Mouse (Mus musculus) stomach, postnatal 0 days (tissue): ENCODE data around the gene Hmgcs2. TPM values are rescaled to one million over a fixed set of nuclear protein-coding genes. Genes with fewer than 3 reads are reported as not detected.

Source experiments
- ATAC-seq: fragments of 200-750 bp; cut with Nextera tagmentation; 2 replicates; pipeline ENCODE4 v1.8.0; 2017; ENCODE audit not compliant: low FRiP score, low TSS enrichment
- DNase-seq: peaks from one replicate; pipeline ENCODE4 v3.0.0-alpha.2; 2016; ENCODE audit warnings: low spot score
- H3K27ac ChIP-seq: fragments of 300-500 bp; sonication (generic); replicated peaks from 2 replicates; pipeline ENCODE4 v1.5.1; 2014; ENCODE audit warnings: mild to moderate bottlenecking, control low read depth
- H3K27me3 ChIP-seq: fragments of 300-500 bp; sonication (generic); 2 replicates; pipeline ENCODE4 v1.6.1; 2014; ENCODE audit warnings: low read length; ENCODE audit not compliant: control insufficient read depth, insufficient read depth
- H3K36me3 ChIP-seq: fragments of 300-500 bp; sonication (generic); 2 replicates; pipeline ENCODE4 v1.6.1; 2014; ENCODE audit warnings: low read length, mixed read lengths; ENCODE audit not compliant: control insufficient read depth, insufficient read depth
- H3K4me1 ChIP-seq: fragments of 300-500 bp; sonication (generic); replicated peaks from 2 replicates; pipeline ENCODE4 v1.6.1; 2014; ENCODE audit warnings: antibody characterized with exemption; ENCODE audit not compliant: control insufficient read depth, insufficient read depth
- H3K4me2 ChIP-seq: fragments of 300-500 bp; sonication (generic); replicated peaks from 2 replicates; pipeline ENCODE4 v1.6.1; 2014; ENCODE audit warnings: low read depth, mild to moderate bottlenecking, control low read depth, moderate library complexity
- H3K4me3 ChIP-seq: fragments of 300-500 bp; sonication (generic); 2 replicates; pipeline ENCODE4 v1.5.1; 2014; ENCODE audit warnings: low read depth, low read length, control low read depth
- H3K9ac ChIP-seq: fragments of 300-500 bp; sonication (generic); 2 replicates; pipeline ENCODE4 v1.6.1; 2014; ENCODE audit warnings: mild to moderate bottlenecking, low read length, control low read depth, mixed read lengths
- H3K9me3 ChIP-seq: fragments of 300-500 bp; sonication (generic); 2 replicates; pipeline ENCODE4 v1.6.1; 2016; ENCODE audit warnings: low read length; ENCODE audit not compliant: control insufficient read depth
- CTCF ChIP-seq: IDR thresholded peaks from 2 replicates; pipeline ENCODE4 v1.5.1; 2016; ENCODE audit warnings: antibody characterized with exemption, low read depth, mild to moderate bottlenecking, moderate library complexity
- EP300 ChIP-seq: optimal IDR thresholded peaks from 2 replicates; pipeline ENCODE3; 2016; ENCODE audit warnings: antibody characterized with exemption
- WGBS: fragments of 180-500 bp; shearing (Covaris S2); extraction: QIAGEN DNeasy Blood & Tissue Kit; methylation state at CpG from one replicate; pipeline ENCODE4 v1.1.7; 2014; 5-methylcytosine and 5-hydroxymethylcytosine counted together
- polyA plus RNA-seq: library from polyadenylated mRNA; unstranded; fragments of >200 nt; fragmentation: Nextera tagmentation; extraction: Ambion mirVana; gene quantifications from 2 replicates; pipeline ENCODE4 v1.2.1, GENCODE M21; 2015

Hmgcs2 gene
- polyA plus RNA-seq, 1 experiment from 2014 or later: 337 TPM

DNA sequence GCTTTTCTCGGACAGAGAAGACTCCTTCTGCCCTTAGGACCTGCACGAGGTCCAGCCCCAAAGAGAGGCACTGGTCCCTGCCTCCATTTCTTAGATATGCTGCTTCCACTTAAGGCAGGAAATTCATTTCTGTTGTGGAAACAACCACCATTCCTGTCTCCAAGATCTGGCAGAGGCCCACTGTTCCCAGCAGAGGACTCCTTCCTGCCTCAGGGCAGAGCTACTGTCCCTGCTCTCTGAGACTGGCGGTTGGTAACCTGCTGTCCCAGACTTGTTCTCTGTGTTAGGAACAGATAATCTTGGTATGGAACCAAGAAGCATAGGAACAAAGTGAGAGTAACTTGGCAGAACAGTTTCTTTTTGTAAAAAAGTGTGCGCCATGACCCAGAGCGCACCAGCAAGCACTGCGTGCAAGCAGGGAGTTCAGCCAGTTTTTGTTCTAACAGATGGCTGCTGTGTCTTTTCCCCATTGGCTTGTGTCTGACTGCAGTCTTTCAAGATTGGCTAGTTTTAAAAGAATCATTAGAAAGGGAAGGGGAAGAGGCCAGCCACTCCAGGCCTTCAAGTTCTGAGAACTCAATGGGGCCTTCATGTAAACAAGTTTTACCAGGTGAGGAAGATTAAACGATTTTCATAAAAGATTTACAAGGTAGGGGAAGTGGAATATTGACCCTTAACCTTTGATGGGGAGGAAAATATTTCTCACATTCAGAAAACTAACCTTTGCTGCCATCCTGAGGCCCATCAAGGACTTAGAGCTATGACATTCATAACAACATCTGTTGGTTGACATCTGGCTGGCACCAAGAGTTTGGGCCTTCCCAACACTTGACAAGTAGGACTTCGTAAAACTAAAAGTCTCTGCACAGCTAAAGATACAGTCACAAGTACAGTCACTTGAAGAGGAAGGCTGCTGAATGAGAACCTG, 25.3 kb upstream of the Hmgcs2 start:
- no peaks in the 10 kb centered on the region for H3K9me3 ChIP-seq
- 73% methylated on average over 8 of the region's 8 CpGs for WGBS
- H3K4me3 ChIP-seq: no peak overlapping the region
- 0 out of 2 replicates have a peak, but pooled peaks have one; percentile 36 for ATAC-seq
- TF ChIP-seq EP300 (no peak), CTCF (peak; percentile 30)
- peaks cover 6% of the 10 kb centered on the region; the same call in 1 of the 2 replicates for H3K4me1 ChIP-seq
- H3K27ac ChIP-seq: peak overlapping the region; percentile 70; the same call in 1 of the 2 replicates
- no peak for DNase-seq
- H3K36me3 ChIP-seq: no peaks in the 10 kb centered on the region
- H3K9ac ChIP-seq: no peak overlapping the region
- H3K27me3 ChIP-seq: no peaks in the 10 kb centered on the region
- no peak overlapping the region for H3K4me2 ChIP-seq

DNA sequence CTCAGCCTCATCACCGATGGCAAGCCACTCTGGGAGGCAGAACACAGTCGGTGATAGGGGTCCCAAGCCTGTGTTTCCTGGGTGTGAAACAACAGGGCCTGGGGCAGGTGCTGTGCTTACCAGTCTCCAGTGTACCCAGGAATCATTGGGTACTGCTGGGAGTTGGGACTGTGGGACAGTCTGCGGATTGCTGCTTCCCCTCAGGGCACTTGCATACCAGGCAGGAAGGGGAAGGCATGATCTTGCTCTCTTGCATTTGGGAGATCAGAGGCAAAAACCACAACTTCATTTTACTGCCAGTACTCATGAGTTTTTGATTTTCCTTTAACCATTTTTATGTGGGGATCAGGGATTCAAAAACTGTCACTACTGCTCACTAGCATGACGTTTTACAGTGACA, 21.5 kb upstream of the Hmgcs2 start:
- Histone ChIP-seq H3K36me3 (no peaks in the 10 kb centered on the region), H3K4me2 (no peak overlapping the region), H3K27ac (peak overlapping the region; percentile 86), H3K9ac (no peak overlapping the region), H3K27me3 (no peaks in the 10 kb centered on the region), H3K4me1 (peaks cover 7% of the 10 kb centered on the region; the same call in 1 of the 2 replicates), H3K9me3 (no peaks in the 10 kb centered on the region), H3K4me3 (no peak overlapping the region)
- 81% methylated on average over 4 of the region's 4 CpGs for WGBS
- no peak for TF ChIP-seq CTCF
- no peak for TF ChIP-seq EP300
- ATAC-seq (no peak), DNase-seq (no peak)

DNA sequence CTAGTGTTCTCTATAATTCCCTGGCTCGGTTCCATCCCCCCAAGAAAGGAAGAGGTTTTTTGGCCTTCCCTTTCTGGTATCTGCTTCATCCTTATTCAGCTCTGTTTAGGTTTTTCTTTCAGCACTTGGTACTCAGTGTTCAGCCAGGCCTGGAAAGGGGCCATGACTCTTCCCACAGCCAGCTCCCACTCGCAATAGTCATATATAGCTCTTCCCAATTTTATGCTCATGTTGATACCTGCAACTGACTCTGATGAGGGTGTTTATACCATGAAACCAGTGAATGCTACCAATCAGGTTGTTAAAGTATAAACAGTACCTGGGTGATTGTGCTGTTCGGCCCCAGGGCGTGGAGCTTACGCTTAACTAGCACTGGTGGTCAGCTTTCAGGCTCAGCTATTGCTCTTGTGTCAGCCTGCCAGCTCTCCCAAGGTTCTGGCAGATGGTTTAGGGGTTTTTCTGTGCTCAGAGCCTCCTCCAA, 20.9 kb upstream of the Hmgcs2 start:
- no peak for DNase-seq
- Histone ChIP-seq H3K27ac (peak overlapping the region; percentile 86), H3K4me2 (no peak overlapping the region), H3K36me3 (no peaks in the 10 kb centered on the region), H3K4me1 (peaks cover 7% of the 10 kb centered on the region; the same call in 1 of the 2 replicates), H3K9me3 (no peaks in the 10 kb centered on the region), H3K4me3 (no peak overlapping the region), H3K27me3 (no peaks in the 10 kb centered on the region), H3K9ac (no peak overlapping the region; the same call in 1 of the 2 replicates)
- TF ChIP-seq EP300: no peak
- no peak for TF ChIP-seq CTCF
- ATAC-seq: peak; percentile 30; the same call in 1 of the 2 replicates
- 55% methylated on average over 5 of the region's 5 CpGs for WGBS

DNA sequence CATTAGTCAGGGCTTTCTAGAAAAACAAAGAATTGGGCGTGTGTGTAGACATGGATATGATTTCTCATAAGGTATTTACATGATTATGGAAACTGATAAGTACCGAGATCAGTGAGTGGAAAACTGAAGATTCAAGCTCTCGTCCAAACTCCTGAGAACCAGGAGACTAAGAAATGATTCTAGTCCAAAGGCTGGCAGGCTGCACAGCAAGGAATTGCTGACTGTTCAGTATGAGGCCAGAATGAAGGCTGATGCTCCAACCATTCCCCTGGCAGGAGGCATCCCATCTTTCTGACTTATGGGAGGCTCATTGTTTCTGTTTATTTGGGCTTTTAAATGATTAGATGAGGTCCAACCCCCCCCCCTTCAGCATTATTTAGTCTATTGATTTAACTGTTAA, 19.7 kb upstream of the Hmgcs2 start:
- Histone ChIP-seq H3K36me3 (no peaks in the 10 kb centered on the region), H3K4me3 (no peak overlapping the region), H3K27ac (no peak overlapping the region), H3K9ac (no peak overlapping the region), H3K4me1 (peaks cover 7% of the 10 kb centered on the region), H3K27me3 (no peaks in the 10 kb centered on the region), H3K9me3 (no peaks in the 10 kb centered on the region), H3K4me2 (no peak overlapping the region)
- WGBS: 55% methylated on average over 3 of the region's 3 CpGs
- no peak for TF ChIP-seq EP300
- no peak for ATAC-seq
- no peak for DNase-seq

DNA sequence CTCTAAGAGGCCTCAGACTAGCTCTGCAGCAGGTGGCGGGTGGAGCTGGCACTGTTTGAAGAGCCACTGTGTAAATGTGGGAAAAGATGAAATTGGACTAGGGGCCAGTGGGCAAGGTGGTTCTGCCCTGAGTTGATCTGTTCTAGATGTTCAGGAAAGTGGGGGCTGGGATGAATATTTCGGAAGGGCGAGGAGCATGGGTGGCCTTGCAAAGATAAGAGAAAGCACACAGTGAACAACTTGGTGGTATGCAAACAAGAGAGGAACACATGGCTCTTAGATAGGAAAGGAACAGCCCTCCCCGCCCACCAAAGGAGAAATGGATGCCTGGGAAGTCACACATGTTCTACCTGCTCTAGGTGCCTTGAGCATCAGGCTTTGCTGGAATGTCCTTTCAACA, 18.8 kb upstream of the Hmgcs2 start:
- no peaks in the 10 kb centered on the region for H3K9me3 ChIP-seq
- no peak overlapping the region for H3K9ac ChIP-seq
- no peak overlapping the region for H3K4me3 ChIP-seq
- ATAC-seq: peak; percentile 81
- TF ChIP-seq EP300 (no peak), CTCF (no peak)
- H3K4me2 ChIP-seq: no peak overlapping the region
- no peaks in the 10 kb centered on the region for H3K36me3 ChIP-seq
- peak overlapping the region; percentile 63; the same call in 1 of the 2 replicates for H3K27ac ChIP-seq
- no peaks in the 10 kb centered on the region for H3K27me3 ChIP-seq
- DNase-seq: peak; percentile 59
- 76% methylated on average over 4 of the region's 4 CpGs for WGBS
- peaks cover 7% of the 10 kb centered on the region for H3K4me1 ChIP-seq

DNA sequence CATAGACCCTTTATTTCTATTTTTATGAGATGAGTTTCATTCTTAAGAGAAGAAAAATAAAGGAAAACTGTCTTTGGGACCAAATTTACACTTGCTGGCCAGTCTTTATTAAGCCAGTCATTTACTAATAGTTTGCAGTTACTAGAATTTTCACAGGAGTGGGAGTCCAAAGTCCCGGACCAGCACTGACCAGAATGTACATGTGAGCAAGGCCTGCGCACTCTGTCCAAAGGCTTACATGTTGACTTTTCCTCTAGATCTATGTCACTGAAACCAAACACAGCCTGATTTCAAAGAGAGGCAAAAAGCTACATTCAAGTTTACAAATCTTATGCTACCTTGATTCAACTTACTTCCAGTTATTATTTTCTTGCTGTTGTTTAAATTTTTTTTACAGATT, 18.1 kb upstream of the Hmgcs2 start:
- Histone ChIP-seq H3K4me1 (peaks cover 7% of the 10 kb centered on the region), H3K4me3 (no peak overlapping the region), H3K36me3 (no peaks in the 10 kb centered on the region), H3K27me3 (no peaks in the 10 kb centered on the region), H3K4me2 (no peak overlapping the region), H3K27ac (peak overlapping the region; percentile 63; the same call in 1 of the 2 replicates), H3K9me3 (no peaks in the 10 kb centered on the region), H3K9ac (no peak overlapping the region)
- WGBS: 68% methylated on average over 2 of the region's 2 CpGs
- TF ChIP-seq EP300: no peak
- no peak for TF ChIP-seq CTCF
- DNase-seq (peak; percentile 60), ATAC-seq (peak; percentile 79)
